Mouse (Mus musculus): ENCODE measurements at regions not wholly inside any gene's neighbourhood (a gene's known extent, or its start where the extent isn't known, plus 50 kb on each side); places are given as distances from the start of the nearest gene placed in this dataset.

DNA sequence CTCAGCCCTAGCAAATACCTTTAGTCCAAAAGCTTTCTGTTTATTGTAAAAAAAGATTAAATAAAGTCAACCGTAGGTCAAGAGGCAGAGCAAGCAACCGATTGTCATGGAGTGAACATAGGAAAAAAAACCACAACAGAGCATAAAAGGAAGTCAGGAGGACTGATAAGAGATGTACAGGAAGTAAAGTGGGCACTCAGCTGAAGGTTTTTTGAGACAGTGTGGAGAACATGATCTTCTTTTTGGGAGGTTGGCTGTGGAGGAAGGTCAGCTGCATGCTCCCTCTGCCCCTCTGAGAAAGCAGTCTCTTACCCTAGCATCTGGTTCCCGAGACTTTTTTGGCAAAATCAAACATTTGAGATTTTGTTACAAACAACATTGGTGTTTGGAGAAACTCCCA is 832.1 kb downstream of the Slc4a3 start:
- no peak for TF ChIP-seq POLR2A (IDR thresholded peaks at IDR 0.05; ENCODE audit: low read depth, low read length)
- TF ChIP-seq CTCF (IDR thresholded peaks at IDR 0.05; ENCODE audit: extremely low read depth, insufficient read depth, insufficient read length, insufficient replicate concordance): no peak
- no peak overlapping the region for H3K4me3 ChIP-seq (ENCODE audit: extremely low read depth, insufficient read depth, insufficient read length)
- 7% methylated on average over 3 of the region's 3 CpGs for WGBS
- H3K27ac ChIP-seq (ENCODE audit: insufficient read depth, low read length): no peak overlapping the region
- H3K4me1 ChIP-seq (ENCODE audit: control insufficient read depth, insufficient read depth, insufficient read length): no peaks in the 10 kb centered on the region
- DNase-seq (ENCODE audit: low read depth in 1 of 2, low spot score in 2 of 2): no peak
- H3K27me3 ChIP-seq (ENCODE audit: control insufficient read depth, insufficient read depth, low read length): no peaks in the 10 kb centered on the region
- H3K36me3 ChIP-seq (ENCODE audit: control insufficient read depth, insufficient read depth, low read length): no peaks in the 10 kb centered on the region

DNA sequence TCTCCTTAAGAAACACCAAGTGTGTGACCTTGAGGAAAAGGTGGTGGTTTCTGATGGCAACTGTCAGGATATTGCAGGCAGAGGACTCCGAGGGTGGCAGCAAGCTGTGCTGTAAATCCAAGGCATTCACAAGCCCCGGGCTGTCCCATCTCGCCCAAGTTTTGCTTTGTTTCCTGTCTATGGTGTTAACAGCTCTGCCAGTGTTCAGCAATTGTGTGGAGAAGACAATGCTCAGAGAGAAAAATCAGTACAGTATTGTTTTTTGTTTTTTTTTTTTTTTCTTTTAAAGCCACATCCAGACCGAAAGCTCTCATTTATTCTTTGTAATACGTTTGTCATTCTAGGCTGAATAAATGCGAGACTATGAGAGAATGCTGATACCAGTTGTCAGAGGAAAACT is 846.5 kb downstream of the Slc4a3 start:
- H3K36me3 ChIP-seq (ENCODE audit: control insufficient read depth, insufficient read depth, low read length): no peaks in the 10 kb centered on the region
- H3K27me3 ChIP-seq (ENCODE audit: control insufficient read depth, insufficient read depth, low read length): no peaks in the 10 kb centered on the region
- 54% methylated on average over 6 of the region's 6 CpGs for WGBS
- DNase-seq (ENCODE audit: low read depth in 1 of 2, low spot score in 2 of 2): no peak
- H3K27ac ChIP-seq (ENCODE audit: insufficient read depth, low read length): no peak overlapping the region
- no peaks in the 10 kb centered on the region for H3K4me1 ChIP-seq (ENCODE audit: control insufficient read depth, insufficient read depth, insufficient read length)
- no peak for TF ChIP-seq CTCF (IDR thresholded peaks at IDR 0.05; ENCODE audit: extremely low read depth, insufficient read depth, insufficient read length, insufficient replicate concordance)
- no peak for TF ChIP-seq POLR2A (IDR thresholded peaks at IDR 0.05; ENCODE audit: low read depth, low read length)
- no peak overlapping the region for H3K4me3 ChIP-seq (ENCODE audit: extremely low read depth, insufficient read depth, insufficient read length)

DNA sequence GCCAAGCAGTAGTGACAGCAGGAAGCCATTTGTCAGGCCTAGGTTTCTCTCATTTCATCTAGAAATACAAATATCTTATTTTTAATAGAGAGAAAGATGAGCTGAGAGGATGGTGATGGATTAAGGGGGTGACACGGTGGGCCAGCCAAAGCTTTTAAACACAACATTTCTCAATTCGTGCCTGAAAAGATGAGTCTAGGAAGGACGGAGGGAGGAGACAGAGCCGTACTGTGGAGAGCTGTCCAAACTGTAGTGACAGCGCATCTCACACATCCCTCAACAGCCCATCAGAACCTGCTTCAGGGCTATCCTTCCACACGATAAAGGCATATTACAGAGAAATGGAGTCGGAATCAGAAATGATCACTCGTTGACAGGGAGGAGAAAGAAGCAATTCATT is 848.0 kb downstream of the Slc4a3 start:
- no peaks in the 10 kb centered on the region for H3K4me1 ChIP-seq (ENCODE audit: control insufficient read depth, insufficient read depth, insufficient read length)
- H3K27ac ChIP-seq (ENCODE audit: insufficient read depth, low read length): no peak overlapping the region
- H3K36me3 ChIP-seq (ENCODE audit: control insufficient read depth, insufficient read depth, low read length): no peaks in the 10 kb centered on the region
- H3K4me3 ChIP-seq (ENCODE audit: extremely low read depth, insufficient read depth, insufficient read length): no peak overlapping the region
- DNase-seq (ENCODE audit: low read depth in 1 of 2, low spot score in 2 of 2): no peak
- TF ChIP-seq CTCF (IDR thresholded peaks at IDR 0.05; ENCODE audit: extremely low read depth, insufficient read depth, insufficient read length, insufficient replicate concordance) (no peak), POLR2A (IDR thresholded peaks at IDR 0.05; ENCODE audit: low read depth, low read length) (no peak)
- no peaks in the 10 kb centered on the region for H3K27me3 ChIP-seq (ENCODE audit: control insufficient read depth, insufficient read depth, low read length)
- 90% methylated on average over 8 of the region's 8 CpGs for WGBS

DNA sequence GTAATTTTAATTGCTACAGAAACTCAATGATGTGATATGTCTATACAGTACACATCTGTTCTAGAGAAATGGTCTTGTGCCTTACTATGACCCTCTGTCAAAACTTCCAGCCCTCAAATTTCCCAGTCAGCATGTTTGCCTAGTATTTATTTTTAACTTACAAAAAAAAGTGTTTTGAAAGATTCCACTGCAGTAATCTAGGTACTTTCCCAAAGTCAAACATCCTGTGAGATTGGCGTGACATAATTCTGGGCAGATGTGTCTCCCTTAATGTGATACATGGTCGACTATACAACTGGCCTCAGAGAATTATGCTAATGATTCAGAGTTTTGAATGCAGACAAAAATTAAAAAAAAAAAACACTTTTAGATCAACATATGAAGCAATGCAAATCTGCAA is 856.8 kb downstream of the Slc4a3 start:
- H3K27me3 ChIP-seq (ENCODE audit: control insufficient read depth, insufficient read depth, low read length): no peaks in the 10 kb centered on the region

DNA sequence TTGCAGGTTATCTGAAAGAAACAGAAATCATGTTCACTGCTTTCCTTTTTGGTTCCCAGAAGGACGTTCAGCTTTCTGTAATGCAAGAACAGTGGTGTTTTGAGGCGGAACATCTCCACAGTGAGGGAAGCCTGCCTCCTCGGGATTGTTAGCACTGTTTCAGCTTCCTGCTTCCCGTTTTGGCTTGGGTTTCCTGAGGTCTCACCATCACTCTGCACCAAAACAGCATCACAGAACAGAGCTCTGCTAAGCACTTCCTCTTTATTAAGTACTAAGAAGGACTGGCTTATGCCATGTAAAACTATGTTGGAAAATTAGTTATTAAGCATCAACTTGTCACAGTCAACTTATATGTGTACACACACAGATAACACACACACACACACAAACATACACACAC is 857.9 kb downstream of the Slc4a3 start:
- H3K36me3 ChIP-seq (ENCODE audit: control insufficient read depth, insufficient read depth, low read length): no peaks in the 10 kb centered on the region
- H3K27me3 ChIP-seq (ENCODE audit: control insufficient read depth, insufficient read depth, low read length): no peaks in the 10 kb centered on the region
- no peak for DNase-seq (ENCODE audit: low read depth in 1 of 2, low spot score in 2 of 2)
- WGBS: 24% methylated on average over 4 of the region's 4 CpGs
- H3K27ac ChIP-seq (ENCODE audit: insufficient read depth, low read length): no peak overlapping the region
- H3K4me1 ChIP-seq (ENCODE audit: control insufficient read depth, insufficient read depth, insufficient read length): no peaks in the 10 kb centered on the region
- TF ChIP-seq CTCF (IDR thresholded peaks at IDR 0.05; ENCODE audit: extremely low read depth, insufficient read depth, insufficient read length, insufficient replicate concordance) (no peak), POLR2A (IDR thresholded peaks at IDR 0.05; ENCODE audit: low read depth, low read length) (no peak)
- H3K4me3 ChIP-seq (ENCODE audit: extremely low read depth, insufficient read depth, insufficient read length): no peak overlapping the region

More for the DNA sequence above, 856.8 kb downstream of the Slc4a3 start:
- no peaks in the 10 kb centered on the region for H3K4me1 ChIP-seq (ENCODE audit: control insufficient read depth, insufficient read depth, insufficient read length)
- no peaks in the 10 kb centered on the region for H3K36me3 ChIP-seq (ENCODE audit: control insufficient read depth, insufficient read depth, low read length)
- TF ChIP-seq CTCF (IDR thresholded peaks at IDR 0.05; ENCODE audit: extremely low read depth, insufficient read depth, insufficient read length, insufficient replicate concordance) (no peak), POLR2A (IDR thresholded peaks at IDR 0.05; ENCODE audit: low read depth, low read length) (no peak)
- H3K27ac ChIP-seq (ENCODE audit: insufficient read depth, low read length): no peak overlapping the region
- WGBS: 79% methylated on average over 2 of the region's 2 CpGs
- H3K4me3 ChIP-seq (ENCODE audit: extremely low read depth, insufficient read depth, insufficient read length): no peak overlapping the region
- no peak for DNase-seq (ENCODE audit: low read depth in 1 of 2, low spot score in 2 of 2)

DNA sequence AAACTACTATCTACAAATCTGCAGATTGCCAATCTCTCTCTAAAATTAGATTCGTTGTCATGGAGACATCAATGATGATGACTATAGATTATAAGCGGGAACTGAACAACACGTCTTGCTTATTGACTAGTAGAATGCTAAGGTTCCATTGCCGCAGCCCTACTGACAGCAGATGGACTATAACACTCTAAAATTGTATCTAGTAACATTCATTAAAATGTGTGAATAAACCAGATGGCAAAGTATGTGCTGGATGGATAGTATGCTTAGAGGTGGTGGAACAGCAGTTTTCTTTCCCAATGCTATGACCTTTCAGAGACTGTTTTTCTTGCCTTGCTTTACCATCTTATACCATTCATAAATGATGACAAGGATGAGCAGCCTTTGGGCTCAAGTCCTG is 864.7 kb downstream of the Slc4a3 start:
- no peaks in the 10 kb centered on the region for H3K4me1 ChIP-seq (ENCODE audit: control insufficient read depth, insufficient read depth, insufficient read length)
- 87% methylated on average over 4 of the region's 4 CpGs for WGBS
- no peak for DNase-seq (ENCODE audit: low read depth in 1 of 2, low spot score in 2 of 2)
- H3K4me3 ChIP-seq (ENCODE audit: extremely low read depth, insufficient read depth, insufficient read length): no peak overlapping the region
- TF ChIP-seq POLR2A (IDR thresholded peaks at IDR 0.05; ENCODE audit: low read depth, low read length) (no peak), CTCF (IDR thresholded peaks at IDR 0.05; ENCODE audit: extremely low read depth, insufficient read depth, insufficient read length, insufficient replicate concordance) (no peak)
- H3K27me3 ChIP-seq (ENCODE audit: control insufficient read depth, insufficient read depth, low read length): no peaks in the 10 kb centered on the region
- H3K36me3 ChIP-seq (ENCODE audit: control insufficient read depth, insufficient read depth, low read length): no peaks in the 10 kb centered on the region
- H3K27ac ChIP-seq (ENCODE audit: insufficient read depth, low read length): no peak overlapping the region

DNA sequence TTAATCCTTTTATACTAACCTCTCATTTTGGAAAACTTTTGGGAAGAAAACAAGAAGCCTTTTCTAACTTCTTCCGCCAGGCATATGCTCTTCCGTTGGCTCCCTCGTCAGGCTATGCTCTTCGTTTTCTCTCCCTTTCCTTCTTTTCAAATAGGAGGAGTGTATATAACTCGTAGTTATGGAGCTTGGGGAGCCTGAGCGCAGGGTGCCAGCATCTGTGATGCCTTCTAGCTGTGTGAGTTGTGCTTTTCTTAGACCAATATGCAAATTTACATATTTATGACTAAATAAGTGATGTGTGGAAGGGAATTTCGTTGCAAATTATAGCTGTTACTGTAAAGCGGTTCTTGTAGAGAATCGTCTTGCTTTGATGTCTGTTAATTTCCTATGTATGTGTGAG is 874.5 kb downstream of the Slc4a3 start:
- Histone ChIP-seq H3K4me3 (ENCODE audit: extremely low read depth, insufficient read depth, insufficient read length) (no peak overlapping the region), H3K27ac (ENCODE audit: insufficient read depth, low read length) (no peak overlapping the region), H3K36me3 (ENCODE audit: control insufficient read depth, insufficient read depth, low read length) (no peaks in the 10 kb centered on the region), H3K27me3 (ENCODE audit: control insufficient read depth, insufficient read depth, low read length) (no peaks in the 10 kb centered on the region), H3K4me1 (ENCODE audit: control insufficient read depth, insufficient read depth, insufficient read length) (no peaks in the 10 kb centered on the region)
- DNase-seq (ENCODE audit: low read depth in 1 of 2, low spot score in 2 of 2): no peak
- no peak for TF ChIP-seq CTCF (IDR thresholded peaks at IDR 0.05; ENCODE audit: extremely low read depth, insufficient read depth, insufficient read length, insufficient replicate concordance)
- no peak for TF ChIP-seq POLR2A (IDR thresholded peaks at IDR 0.05; ENCODE audit: low read depth, low read length)
- 81% methylated on average over 9 of the region's 9 CpGs for WGBS

All from spleen, adult 2 months (tissue).